Mouse (Mus musculus) liver (tissue): ENCODE results near the gene Gm29797.

Source experiments
- DNase-seq: peaks from one replicate; pipeline ENCODE4 v3.0.0-alpha.2; 2020; ENCODE audit warnings: mixed read lengths

Gm29797 gene

DNA sequence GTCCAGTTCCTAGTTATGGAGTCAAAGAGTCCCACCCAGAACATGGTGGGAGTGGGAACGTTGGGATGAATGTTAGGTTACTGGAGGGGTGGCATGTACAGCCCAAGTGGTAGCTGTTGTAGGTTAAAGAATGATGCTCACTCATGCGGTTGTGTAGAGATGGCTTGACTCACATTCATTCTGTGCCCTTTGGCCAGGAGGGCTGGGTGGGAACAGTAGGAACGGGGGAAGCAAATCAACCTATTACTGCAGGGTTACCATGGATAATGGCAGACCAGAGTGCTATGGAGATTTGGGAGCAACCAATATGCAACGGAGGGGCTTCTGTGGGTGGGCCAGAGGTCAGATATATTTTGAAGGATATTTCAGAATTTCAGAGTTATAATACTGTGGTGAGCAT, 18.1 kb downstream of the Gm29797 start:
- no peak for DNase-seq

GRCm38 (mm10) chr2:181675454-181675853, 18.6 kb downstream of the Gm29797 start:
- DNase-seq = peak; percentile 58

DNA sequence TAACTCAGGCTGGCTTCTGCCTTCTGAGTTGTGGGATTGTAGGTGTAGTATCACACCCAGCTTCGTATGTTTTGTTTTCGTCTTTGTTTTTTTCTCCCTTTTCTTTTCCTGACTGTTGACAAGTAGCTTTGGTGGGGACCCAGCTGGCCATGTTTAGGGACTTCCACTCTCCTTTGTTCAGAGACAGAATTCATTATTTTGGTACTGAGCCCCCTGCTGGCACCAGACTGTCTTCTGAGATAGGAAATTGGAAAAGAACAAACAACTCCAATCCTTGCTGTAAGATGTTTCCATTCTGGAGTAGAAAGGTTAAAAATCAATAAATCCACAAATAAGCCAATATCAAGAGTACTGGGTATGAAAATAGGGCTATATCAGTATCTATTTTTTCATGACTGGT, 19.6 kb downstream of the Gm29797 start:
- no peak for DNase-seq

DNA sequence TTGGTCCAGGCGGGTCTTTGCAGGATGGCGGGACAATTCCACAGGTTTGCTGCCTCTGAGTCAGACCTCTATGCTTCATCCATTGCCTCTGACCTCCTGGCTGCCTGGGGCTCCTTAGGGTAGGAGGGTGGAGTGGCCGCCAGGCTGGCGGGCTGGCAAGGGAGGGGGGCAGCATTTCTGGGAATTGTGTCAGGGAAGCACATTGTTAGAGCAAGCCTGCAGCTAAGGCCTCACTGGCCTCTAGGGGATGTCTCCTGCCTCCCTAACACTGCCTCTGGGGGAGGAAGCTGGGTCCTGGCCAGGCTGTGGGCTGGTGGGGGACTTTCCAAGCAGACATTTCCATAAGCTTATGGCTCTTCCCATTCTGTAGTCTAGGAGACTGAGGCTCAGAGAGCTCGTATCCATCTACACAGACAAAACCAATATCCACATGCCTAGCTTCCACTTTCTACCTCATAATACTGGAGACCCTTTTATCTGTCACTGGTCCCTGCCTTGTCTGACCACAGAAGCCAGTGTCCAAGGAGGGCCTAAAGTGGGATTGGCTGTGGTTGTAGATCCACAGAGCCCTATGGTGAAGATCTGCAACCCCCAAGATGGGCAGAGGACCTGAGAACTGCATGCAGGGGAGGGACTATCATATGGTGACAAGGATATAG, 20.4 kb downstream of the Gm29797 start:
- no peak for DNase-seq

DNA sequence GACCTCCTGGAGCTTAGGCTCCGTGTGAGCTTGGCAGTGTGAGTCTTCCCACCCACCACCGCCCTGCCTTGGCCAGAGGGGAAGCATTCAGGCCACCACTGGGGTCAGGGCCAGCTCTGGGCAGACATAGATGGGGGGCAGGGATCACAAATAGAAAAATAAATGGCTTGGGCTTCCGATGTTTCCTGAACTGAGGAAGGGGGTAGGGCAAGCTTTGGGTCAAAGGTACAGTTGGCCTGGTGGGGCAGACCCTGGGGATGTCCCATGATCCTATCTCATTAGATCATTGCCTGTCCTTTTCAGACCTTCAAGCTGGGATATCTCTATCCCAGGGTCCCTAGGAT, 20.9 kb downstream of the Gm29797 start:
- DNase-seq = no peak

DNA sequence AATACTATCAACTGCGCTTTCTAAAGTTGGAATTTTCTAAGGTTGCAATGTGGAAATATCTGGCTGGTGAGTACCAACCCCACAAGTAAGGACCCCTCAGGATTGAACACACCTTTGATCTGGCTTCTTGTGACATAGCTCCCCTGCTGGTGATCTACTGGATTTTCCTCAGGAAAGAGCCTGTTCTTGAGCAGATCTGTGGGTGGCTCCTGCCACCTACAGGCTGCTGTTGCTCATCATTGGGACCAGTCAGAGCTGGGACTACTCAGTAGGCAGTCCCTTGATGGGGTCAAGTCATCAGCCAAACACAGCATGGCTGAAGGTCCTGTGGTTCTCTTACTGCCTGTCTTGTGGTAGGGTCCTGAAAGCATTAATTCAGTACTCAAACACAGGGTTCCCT, 21.9 kb downstream of the Gm29797 start:
- DNase-seq = peak; percentile 72

DNA sequence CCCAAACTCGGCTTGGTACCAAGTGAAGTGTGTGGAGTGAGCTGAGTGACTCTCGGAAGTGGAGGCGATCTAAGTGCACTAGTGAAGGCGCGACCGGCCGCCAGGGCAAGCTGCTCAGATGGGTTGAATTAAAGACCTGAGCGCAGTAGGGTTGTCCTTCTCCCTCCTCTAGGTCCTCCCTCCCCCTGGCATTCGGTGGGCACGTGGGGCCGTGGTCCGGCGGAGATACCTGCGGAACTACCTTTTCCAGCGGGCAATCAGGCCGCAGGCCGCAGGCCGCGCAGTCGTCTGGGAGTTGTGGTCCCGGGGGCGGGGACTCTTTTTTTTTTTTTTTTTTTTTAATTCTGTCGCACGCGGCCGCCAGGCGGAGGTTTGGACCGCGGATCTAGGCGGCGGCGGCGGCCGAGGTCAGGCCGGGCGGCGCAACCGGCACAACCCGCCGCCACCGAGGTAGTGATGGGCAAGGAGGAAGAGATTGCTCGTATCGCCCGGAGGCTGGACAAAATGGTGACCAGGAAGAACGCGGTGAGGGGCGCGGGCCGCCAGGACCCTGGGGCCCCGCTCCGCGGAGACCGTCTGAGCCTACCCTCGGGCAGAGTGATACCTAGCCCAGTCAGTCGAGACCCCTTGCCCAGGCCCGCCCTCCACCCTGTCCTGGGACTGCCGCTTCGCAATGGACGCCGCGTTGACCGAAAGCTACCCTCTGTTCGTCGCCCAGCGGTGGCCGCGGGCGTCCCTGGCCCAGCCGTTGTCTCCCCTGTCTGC, 23.3 kb downstream of the Gm29797 start, which contains the start of gene Tcea2:
Tcea2 (plus strand) TSS at position 360 of the 765 bp plus-strand sequence.
- DNase-seq = peak; percentile 74

- DNase-seq = no peak
These were observed 23.9 kb downstream of the Gm29797 start for GRCm38 (mm10) chr2:181680716-181681117.

GRCm38 (mm10) chr2:181681978-181682377, 25.1 kb downstream of the Gm29797 start:
- DNase-seq = no peak

DNA sequence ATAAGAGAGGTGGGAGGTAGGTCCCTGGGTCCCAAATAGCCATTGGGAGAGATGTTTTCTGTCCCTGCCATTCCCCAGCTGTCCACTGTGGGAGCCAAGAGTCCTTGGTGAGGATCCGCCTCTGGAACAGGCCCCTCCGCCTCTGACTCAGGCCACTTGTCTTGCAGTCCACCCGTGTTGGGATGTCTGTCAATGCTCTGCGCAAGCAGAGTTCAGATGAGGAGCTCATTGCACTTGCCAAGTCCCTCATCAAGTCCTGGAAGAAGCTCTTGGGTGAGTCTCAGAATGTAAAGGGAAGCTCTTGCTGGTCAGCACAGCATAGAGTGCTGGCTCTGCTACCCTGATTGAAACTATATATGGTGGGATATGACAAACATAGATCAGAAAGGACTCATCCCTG, 26.5 kb downstream of the Gm29797 start:
- DNase-seq = no peak

- DNase-seq = no peak
These were observed 27.9 kb downstream of the Gm29797 start for GRCm38 (mm10) chr2:181684713-181685112.

- DNase-seq = no peak
These were observed 28.9 kb downstream of the Gm29797 start for GRCm38 (mm10) chr2:181685686-181686085.

DNA sequence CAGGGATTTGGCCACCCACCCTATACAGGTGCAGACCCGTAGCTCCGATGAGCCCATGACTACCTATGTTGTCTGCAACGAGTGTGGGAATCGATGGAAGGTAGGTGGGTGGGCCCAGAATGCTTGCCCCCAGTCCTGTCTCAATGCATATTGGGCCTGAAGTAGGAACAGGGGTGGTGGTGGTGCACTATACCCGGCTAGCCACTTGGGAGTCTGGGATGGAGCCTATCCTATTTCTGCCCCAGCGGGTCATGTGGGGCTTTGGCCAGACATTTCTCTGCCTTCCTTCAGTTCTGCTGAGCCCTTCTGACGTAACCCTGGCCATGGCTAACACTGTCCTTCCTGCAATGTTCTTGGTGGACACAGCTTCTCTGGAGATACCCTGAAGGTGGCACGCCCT, 30.8 kb downstream of the Gm29797 start:
- DNase-seq = no peak

GRCm38 (mm10) chr2:181689466-181690160, 32.8 kb downstream of the Gm29797 start:
- DNase-seq = no peak

GRCm38 (mm10) chr2:181691083-181691482, 34.2 kb downstream of the Gm29797 start:
- no peak for DNase-seq

- DNase-seq = no peak
These were observed 34.7 kb downstream of the Gm29797 start for GRCm38 (mm10) chr2:181691571-181691970.

GRCm38 (mm10) chr2:181692304-181692703, 35.5 kb downstream of the Gm29797 start:
- DNase-seq = no peak

GRCm38 (mm10) chr2:181693339-181694280, 36.8 kb downstream of the Gm29797 start, which contains the start of gene Rgs19:
Rgs19 (minus strand) TSS chr2:181693977.
- peak; percentile 74 for DNase-seq

GRCm38 (mm10) chr2:181694581-181694980, 37.7 kb downstream of the Gm29797 start:
- DNase-seq = no peak

- DNase-seq = no peak
These were observed 38.9 kb downstream of the Gm29797 start for GRCm38 (mm10) chr2:181695776-181696175.

DNA sequence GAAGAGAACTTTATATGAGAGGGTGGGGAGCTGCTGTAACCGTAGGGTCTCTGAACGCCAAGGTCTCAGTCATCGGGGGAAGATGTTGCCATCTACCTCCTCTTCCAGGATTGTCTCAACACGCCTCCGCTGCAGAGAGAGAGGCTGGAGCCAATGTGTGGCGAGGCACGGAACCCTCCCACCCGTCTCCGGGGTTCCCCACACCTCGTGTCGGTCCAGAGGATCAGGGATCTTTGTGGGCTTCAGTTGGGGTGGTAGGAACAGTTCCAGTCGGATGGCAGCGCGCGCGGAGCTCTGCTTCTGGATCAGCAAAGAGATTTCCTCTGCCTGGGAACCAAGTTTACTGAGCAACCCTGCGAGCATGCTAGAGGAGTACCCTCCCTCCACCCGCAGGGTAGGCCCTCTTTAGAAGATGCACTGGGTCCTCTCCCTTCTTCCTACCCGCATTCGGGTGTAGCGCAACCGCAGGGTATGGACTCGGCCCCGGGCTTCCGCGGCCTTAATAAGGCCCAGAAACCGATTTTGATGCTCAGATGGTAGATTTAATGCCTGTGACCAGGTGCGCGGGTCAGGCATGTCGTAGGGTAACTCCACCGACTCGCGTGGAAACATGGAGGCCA, 40.1 kb downstream of the Gm29797 start:
- no peak for DNase-seq

- DNase-seq = no peak
These were observed 41.4 kb downstream of the Gm29797 start, which contains the start of gene Lkaaear1 for GRCm38 (mm10) chr2:181698241-181698640. Lkaaear1 (minus strand) TSS chr2:181698442.
